Mouse (Mus musculus): Measurements from ENCODE around the gene Adgrb2. TPM values are rescaled to one million over a fixed set of nuclear protein-coding genes. Genes with fewer than 3 reads are reported as not detected.
A peak's percentile ranks its signal among the peaks of the same experiment; 100 is the strongest.

The Adgrb2 gene
- polyA plus RNA-seq, 1 experiment from 2014 or later: 6.7 TPM

DNA sequence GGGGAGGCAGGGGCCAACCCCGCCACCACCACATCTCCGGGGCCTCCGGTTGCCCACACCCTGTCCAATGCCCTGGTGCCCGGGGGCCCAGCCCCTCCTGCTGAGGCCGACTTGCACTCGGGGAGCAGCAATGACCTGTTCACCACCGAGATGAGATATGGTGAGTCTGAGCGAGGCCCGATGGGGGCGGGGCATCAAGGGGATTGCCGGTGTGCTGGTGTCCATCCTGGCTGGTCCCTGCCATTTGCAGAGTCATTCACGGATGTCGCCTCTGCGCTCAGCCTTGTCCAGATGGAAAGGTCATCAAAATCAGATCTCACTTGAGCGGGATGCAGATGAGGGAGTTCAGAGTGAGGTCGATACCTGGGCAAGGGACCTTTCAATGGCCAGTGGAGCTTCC is 8.1 kb downstream of the Adgrb2 start:
- no peaks in the 10 kb centered on the region for H3K9me3 ChIP-seq
- H3K4me3 ChIP-seq: no peak overlapping the region
- H3K27me3 ChIP-seq: peaks cover 36% of the 10 kb centered on the region
- no peak overlapping the region for H3K4me2 ChIP-seq
- peaks cover 27% of the 10 kb centered on the region for H3K36me3 ChIP-seq
- no peak overlapping the region for H3K27ac ChIP-seq
- 79% methylated on average over 16 of the region's 16 CpGs for WGBS
- no peak for ATAC-seq (ENCODE audit: insufficient number of reproducible peaks, insufficient read depth, low FRiP score, low TSS enrichment, low read depth)
- no peak overlapping the region for H3K9ac ChIP-seq
- peaks cover 17% of the 10 kb centered on the region for H3K4me1 ChIP-seq

DNA sequence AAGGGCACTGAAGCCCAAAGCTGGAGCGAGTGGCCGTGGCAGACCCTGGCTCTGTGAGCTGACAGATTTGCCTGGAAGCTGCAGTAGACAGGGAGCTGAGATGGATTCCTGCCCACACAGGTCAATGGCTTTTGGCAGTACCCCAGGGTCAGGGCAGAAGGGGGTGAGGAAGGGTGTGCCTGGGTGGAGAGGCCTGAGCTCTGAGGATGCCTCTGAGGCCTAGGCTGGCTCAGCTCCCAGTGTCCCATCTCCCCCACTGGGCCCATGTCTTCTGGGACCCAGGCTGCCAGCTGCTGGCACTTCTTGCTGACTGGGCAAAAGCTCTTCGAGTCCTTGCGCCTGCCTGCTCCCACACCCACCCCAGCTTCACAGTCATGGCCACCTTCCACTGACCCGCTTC is 8.5 kb downstream of the Adgrb2 start:
- Histone ChIP-seq H3K4me1 (peaks cover 12% of the 10 kb centered on the region), H3K36me3 (peaks cover 31% of the 10 kb centered on the region), H3K9me3 (no peaks in the 10 kb centered on the region), H3K27me3 (peaks cover 35% of the 10 kb centered on the region), H3K4me3 (no peak overlapping the region), H3K9ac (0 out of 2 replicates have a peak overlapping the region, but pooled peaks have one; percentile 44), H3K27ac (no peak overlapping the region), H3K4me2 (no peak overlapping the region)
- no peak for ATAC-seq (ENCODE audit: insufficient number of reproducible peaks, insufficient read depth, low FRiP score, low TSS enrichment, low read depth)
- WGBS: 92% methylated on average over 5 of the region's 5 CpGs

DNA sequence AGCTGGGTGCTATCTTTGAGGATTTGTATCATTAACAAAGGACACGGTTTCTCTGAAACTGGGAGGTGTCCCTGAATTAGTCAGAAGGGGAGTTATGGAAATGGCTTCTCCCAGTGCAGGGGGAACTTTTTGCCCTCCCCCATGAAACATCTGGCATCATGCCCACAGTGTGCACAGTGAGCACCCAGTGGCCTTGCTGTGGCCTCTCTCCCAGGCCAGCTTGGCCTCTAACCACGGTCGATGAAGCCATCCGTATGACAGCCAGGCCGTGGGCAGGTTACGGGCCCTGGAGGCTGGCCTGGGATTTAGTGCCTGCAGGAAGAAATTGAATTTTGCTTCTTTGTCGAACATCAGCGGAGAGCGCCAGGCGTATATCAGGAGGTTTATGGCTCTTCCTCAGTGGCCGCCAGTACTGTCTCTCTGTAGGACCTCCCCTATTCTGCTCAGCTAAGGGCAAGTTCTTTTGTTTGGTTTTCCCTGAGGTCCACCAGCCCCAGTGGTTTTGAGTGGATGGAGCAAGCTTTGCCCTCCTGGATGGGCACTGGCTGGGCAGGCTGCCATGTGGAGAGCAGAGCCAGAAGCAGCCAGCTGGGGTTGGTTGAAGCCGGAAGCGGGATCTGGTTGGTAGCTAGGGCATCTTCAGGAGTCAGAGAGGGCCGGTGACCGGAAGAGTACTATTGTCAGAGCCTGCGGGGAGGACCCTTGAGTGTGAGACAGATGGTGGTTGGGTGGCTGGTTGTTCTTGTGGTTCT is 9.4 kb downstream of the Adgrb2 start:
- Histone ChIP-seq H3K4me1 (peaks cover 10% of the 10 kb centered on the region), H3K27ac (no peak overlapping the region), H3K4me2 (no peak overlapping the region), H3K9ac (no peak overlapping the region), H3K27me3 (peaks cover 27% of the 10 kb centered on the region), H3K4me3 (no peak overlapping the region), H3K36me3 (peaks cover 31% of the 10 kb centered on the region), H3K9me3 (no peaks in the 10 kb centered on the region)
- WGBS: 87% methylated on average over 16 of the region's 16 CpGs
- ATAC-seq (ENCODE audit: insufficient number of reproducible peaks, insufficient read depth, low FRiP score, low TSS enrichment, low read depth): no peak

DNA sequence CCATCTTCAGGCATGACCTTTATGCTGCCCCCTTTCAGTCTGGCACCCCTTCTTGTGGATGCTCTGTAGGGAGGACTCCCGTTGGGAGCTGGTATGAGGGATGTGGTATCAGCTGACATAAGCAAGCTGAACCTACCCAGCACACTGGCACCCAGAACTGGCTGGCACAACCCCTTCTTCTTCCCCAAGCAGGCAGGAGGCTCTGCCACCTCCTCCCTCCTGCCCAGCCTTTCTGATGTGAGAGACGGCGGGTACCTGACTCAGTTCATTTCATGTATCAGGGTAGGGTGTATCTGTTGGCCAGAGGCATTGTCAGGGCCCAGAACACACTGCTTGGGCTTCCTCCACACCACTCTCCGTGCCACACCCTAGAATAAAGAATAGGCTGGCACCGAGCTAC is 10.1 kb downstream of the Adgrb2 start:
- Histone ChIP-seq H3K9ac (0 out of 2 replicates have a peak overlapping the region, but pooled peaks have one; percentile 3), H3K9me3 (no peaks in the 10 kb centered on the region), H3K4me3 (no peak overlapping the region), H3K36me3 (peaks cover 31% of the 10 kb centered on the region), H3K27me3 (peaks cover 23% of the 10 kb centered on the region), H3K4me1 (peaks cover 14% of the 10 kb centered on the region), H3K27ac (no peak overlapping the region), H3K4me2 (no peak overlapping the region)
- ATAC-seq (ENCODE audit: insufficient number of reproducible peaks, insufficient read depth, low FRiP score, low TSS enrichment, low read depth): 0 out of 2 replicates have a peak, but pooled peaks have one; percentile 8
- 80% methylated on average over 5 of the region's 5 CpGs for WGBS

DNA sequence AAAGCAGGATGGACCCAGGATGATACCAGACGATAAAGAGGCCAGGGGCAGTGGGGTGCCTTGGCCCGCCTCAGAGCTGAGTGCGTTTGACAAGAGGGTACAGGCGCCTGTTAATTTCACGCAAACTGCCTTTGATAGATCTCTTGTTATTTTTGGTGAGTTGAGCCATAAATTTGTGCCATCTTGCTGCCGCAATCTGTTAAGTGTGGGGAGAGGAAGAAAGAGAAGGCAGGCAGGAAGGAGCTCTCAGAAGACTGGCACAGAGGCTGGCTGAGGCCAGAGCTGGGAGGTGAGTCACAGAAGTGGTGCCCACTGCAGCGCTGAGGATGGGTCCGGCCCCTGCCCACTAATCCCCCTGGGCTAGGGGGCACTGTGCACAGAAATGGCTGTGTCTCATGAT is 10.6 kb downstream of the Adgrb2 start:
- H3K4me3 ChIP-seq: no peak overlapping the region
- H3K36me3 ChIP-seq: peaks cover 31% of the 10 kb centered on the region
- peaks cover 23% of the 10 kb centered on the region for H3K27me3 ChIP-seq
- H3K9me3 ChIP-seq: no peaks in the 10 kb centered on the region
- H3K9ac ChIP-seq: no peak overlapping the region
- no peak for ATAC-seq (ENCODE audit: insufficient number of reproducible peaks, insufficient read depth, low FRiP score, low TSS enrichment, low read depth)
- H3K4me2 ChIP-seq: no peak overlapping the region
- WGBS: 88% methylated on average over 8 of the region's 8 CpGs
- H3K4me1 ChIP-seq: peaks cover 9% of the 10 kb centered on the region; the same call in 1 of the 2 replicates
- no peak overlapping the region for H3K27ac ChIP-seq

DNA sequence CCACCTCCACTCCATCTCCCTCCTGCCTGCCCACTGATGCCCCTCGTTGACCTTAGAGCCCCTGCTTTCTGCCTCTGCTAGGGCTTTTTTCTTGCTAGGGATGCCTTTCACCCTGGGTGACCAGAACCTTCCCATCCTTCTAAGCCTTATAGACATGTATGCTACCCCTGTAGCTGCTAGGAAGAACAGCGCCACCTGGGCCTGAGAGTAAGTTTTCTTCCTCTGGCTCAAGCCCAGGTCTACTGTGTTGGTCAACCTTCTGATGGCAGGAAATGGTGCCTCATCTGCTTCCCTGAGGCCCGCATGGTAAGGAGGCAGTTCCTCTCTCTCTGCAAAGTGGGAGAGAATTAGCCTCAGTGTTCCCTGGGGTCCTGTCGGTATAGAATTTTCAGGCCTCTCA is 11.3 kb downstream of the Adgrb2 start:
- no peak overlapping the region for H3K9ac ChIP-seq
- H3K9me3 ChIP-seq: no peaks in the 10 kb centered on the region
- no peak overlapping the region for H3K27ac ChIP-seq
- peaks cover 31% of the 10 kb centered on the region for H3K36me3 ChIP-seq
- H3K4me3 ChIP-seq: no peak overlapping the region
- H3K27me3 ChIP-seq: peaks cover 23% of the 10 kb centered on the region
- ATAC-seq (ENCODE audit: insufficient number of reproducible peaks, insufficient read depth, low FRiP score, low TSS enrichment, low read depth): no peak
- H3K4me1 ChIP-seq: peaks cover 10% of the 10 kb centered on the region; the same call in 1 of the 2 replicates
- H3K4me2 ChIP-seq: no peak overlapping the region
- WGBS: 80% methylated on average over 4 of the region's 4 CpGs

DNA sequence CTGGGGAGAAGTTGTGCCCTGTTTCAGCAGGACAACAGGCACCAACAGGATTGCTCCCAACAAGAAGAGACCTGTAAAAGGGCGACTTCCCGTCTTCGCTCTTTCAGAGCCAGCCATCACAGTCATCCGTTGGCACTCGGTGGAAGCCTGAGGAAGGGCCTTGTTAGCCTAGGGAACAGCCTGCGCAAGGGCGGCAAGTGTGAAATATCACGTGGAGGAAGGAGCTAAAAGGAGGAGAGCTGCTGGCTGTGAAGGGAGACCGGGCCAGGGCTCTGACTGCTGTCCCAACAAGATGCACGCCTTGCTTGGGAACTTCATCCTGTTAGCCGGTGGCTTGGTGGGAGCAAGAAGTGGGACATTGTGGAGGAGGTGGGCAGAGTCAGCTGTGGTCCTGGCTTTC is 13.5 kb downstream of the Adgrb2 start:
- peaks cover 23% of the 10 kb centered on the region for H3K4me1 ChIP-seq
- H3K4me2 ChIP-seq: no peak overlapping the region
- 66% methylated on average over 11 of the region's 11 CpGs for WGBS
- no peak for ATAC-seq (ENCODE audit: insufficient number of reproducible peaks, insufficient read depth, low FRiP score, low TSS enrichment, low read depth)
- no peak overlapping the region for H3K9ac ChIP-seq
- H3K4me3 ChIP-seq: no peak overlapping the region
- H3K9me3 ChIP-seq: no peaks in the 10 kb centered on the region
- H3K27me3 ChIP-seq: peaks cover 23% of the 10 kb centered on the region
- peaks cover 22% of the 10 kb centered on the region for H3K36me3 ChIP-seq
- no peak overlapping the region for H3K27ac ChIP-seq

DNA sequence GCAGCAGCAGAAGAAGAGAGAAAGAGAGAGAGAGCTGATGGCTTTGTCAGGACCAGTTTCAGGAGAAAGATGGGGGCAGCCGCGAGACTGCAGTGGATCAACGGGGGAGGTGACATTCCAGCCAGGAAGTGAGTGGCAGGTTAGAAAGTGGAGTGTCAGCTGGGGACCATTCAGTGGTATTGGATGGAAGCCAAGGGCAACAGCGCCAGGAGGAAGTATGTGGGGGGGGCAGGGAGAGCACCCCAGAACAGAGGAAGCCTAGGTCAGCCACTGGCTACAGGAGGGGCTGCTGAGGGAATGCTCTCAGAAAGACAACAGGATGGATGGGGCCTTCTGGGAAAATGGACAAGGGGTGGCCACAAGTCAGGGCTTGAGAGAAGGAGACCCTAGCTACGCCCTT is 17.0 kb downstream of the Adgrb2 start:
- H3K4me3 ChIP-seq: no peak overlapping the region
- H3K27ac ChIP-seq: no peak overlapping the region
- peaks cover 13% of the 10 kb centered on the region for H3K27me3 ChIP-seq
- H3K9ac ChIP-seq: no peak overlapping the region
- H3K9me3 ChIP-seq: no peaks in the 10 kb centered on the region
- no peak for ATAC-seq (ENCODE audit: insufficient number of reproducible peaks, insufficient read depth, low FRiP score, low TSS enrichment, low read depth)
- peaks cover 22% of the 10 kb centered on the region for H3K4me1 ChIP-seq
- 41% methylated on average over 5 of the region's 5 CpGs for WGBS
- H3K4me2 ChIP-seq: no peak overlapping the region
- peaks cover 15% of the 10 kb centered on the region; the same call in 1 of the 2 replicates for H3K36me3 ChIP-seq

DNA sequence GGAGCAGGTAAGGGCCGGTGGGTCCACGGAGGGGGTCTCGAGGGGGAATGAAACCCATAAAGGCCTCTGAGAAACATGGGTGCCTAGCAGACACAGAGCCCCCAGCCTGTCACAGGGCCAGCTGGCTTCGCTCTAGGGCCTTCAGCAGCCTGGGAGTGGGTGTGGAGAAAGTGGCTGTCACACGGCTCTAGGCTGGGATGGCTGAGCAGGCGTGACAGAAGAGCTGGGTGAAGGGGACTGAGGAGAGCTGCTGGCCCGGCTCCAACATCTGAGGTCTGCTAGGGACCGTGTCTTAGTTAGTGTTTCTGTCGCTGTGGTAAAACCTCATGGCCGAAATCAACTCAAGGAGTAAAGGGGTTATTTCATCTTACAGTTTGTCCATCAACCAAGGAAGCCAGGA is 17.5 kb downstream of the Adgrb2 start:
- H3K4me2 ChIP-seq: no peak overlapping the region
- ATAC-seq (ENCODE audit: insufficient number of reproducible peaks, insufficient read depth, low FRiP score, low TSS enrichment, low read depth): no peak
- H3K9ac ChIP-seq: no peak overlapping the region
- WGBS: 66% methylated on average over 10 of the region's 10 CpGs
- H3K36me3 ChIP-seq: peaks cover 15% of the 10 kb centered on the region; the same call in 1 of the 2 replicates
- no peak overlapping the region for H3K27ac ChIP-seq
- no peak overlapping the region for H3K4me3 ChIP-seq
- H3K9me3 ChIP-seq: no peaks in the 10 kb centered on the region
- peaks cover 17% of the 10 kb centered on the region for H3K27me3 ChIP-seq
- H3K4me1 ChIP-seq: peaks cover 24% of the 10 kb centered on the region

DNA sequence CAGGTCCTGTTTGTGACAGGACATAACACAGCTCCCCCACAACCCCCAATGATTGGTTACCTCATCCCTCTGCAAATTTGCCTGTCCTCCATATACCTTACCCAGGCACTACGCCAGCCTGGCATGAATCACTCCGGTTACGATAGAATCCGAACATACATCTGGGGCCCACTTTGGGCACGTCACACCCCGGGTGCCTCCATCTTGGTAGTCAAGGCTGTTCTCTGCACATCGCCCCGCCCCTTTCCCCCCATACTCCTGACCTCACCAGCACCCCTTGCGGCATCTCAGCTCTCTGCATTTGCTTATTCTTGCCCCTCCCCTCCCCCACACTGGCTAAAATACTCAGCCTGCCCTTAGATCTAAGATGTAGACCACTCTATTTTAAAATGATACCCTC is 20.9 kb downstream of the Adgrb2 start:
- Histone ChIP-seq H3K9ac (no peak overlapping the region), H3K27me3 (peaks cover 43% of the 10 kb centered on the region), H3K4me2 (no peak overlapping the region), H3K36me3 (peaks cover 35% of the 10 kb centered on the region), H3K4me3 (no peak overlapping the region), H3K4me1 (peaks cover 20% of the 10 kb centered on the region), H3K27ac (no peak overlapping the region), H3K9me3 (no peaks in the 10 kb centered on the region)
- no peak for ATAC-seq (ENCODE audit: insufficient number of reproducible peaks, insufficient read depth, low FRiP score, low TSS enrichment, low read depth)
- WGBS: 63% methylated on average over 9 of the region's 9 CpGs

DNA sequence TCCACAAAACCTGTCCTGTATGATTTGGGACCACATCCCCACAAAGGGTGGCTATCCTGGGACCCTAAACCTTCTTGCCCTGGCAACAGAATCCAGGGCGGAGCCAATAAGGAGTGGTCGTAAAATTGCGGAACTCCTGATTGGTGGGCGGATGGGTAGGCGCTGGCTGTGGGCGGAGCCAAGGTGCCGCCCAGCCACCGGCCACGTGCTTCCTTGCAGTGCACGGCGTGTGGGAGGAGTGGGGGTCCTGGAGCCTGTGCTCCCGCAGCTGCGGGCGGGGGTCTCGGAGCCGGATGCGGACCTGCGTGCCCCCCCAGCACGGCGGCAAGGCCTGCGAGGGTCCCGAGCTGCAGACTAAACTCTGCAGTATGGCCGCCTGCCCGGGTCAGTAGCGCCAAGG is 21.9 kb downstream of the Adgrb2 start:
- H3K4me3 ChIP-seq: peak overlapping the region; percentile 23
- H3K9me3 ChIP-seq: no peaks in the 10 kb centered on the region
- peaks cover 44% of the 10 kb centered on the region for H3K36me3 ChIP-seq
- peaks cover 43% of the 10 kb centered on the region for H3K27me3 ChIP-seq
- no peak overlapping the region for H3K27ac ChIP-seq
- H3K4me1 ChIP-seq: peaks cover 14% of the 10 kb centered on the region
- H3K9ac ChIP-seq: peak overlapping the region; percentile 60
- no peak for ATAC-seq (ENCODE audit: insufficient number of reproducible peaks, insufficient read depth, low FRiP score, low TSS enrichment, low read depth)
- H3K4me2 ChIP-seq: peak overlapping the region; percentile 55
- WGBS: 15% methylated on average over 25 of the region's 25 CpGs

DNA sequence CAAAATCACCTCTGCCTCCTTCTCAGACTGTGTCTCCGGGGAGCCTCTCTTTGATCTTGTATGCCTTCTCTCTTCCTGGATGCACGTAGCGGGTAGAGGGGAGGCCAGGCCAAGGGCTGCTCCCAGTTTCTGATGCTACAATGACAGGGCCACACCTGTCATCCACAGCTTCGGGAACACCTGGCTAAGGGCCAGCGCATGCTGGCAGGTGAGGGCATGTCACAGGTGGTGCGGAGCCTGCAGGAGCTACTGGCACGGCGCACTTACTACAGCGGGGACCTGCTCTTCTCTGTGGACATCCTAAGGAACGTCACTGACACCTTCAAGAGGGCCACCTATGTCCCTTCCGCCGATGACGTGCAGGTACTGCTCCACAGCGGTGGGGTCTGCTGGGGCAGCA is 24.4 kb downstream of the Adgrb2 start:
- H3K27ac ChIP-seq: no peak overlapping the region
- WGBS: 74% methylated on average over 14 of the region's 14 CpGs
- no peak overlapping the region for H3K9ac ChIP-seq
- H3K9me3 ChIP-seq: no peaks in the 10 kb centered on the region
- no peak overlapping the region for H3K4me3 ChIP-seq
- H3K27me3 ChIP-seq: peaks cover 43% of the 10 kb centered on the region
- H3K4me2 ChIP-seq: no peak overlapping the region
- H3K4me1 ChIP-seq: peaks cover 7% of the 10 kb centered on the region
- no peak for ATAC-seq (ENCODE audit: insufficient number of reproducible peaks, insufficient read depth, low FRiP score, low TSS enrichment, low read depth)
- peaks cover 46% of the 10 kb centered on the region for H3K36me3 ChIP-seq
